ENCODE assay signal across 12 mouse cellular contexts in the genomic region with DNA sequence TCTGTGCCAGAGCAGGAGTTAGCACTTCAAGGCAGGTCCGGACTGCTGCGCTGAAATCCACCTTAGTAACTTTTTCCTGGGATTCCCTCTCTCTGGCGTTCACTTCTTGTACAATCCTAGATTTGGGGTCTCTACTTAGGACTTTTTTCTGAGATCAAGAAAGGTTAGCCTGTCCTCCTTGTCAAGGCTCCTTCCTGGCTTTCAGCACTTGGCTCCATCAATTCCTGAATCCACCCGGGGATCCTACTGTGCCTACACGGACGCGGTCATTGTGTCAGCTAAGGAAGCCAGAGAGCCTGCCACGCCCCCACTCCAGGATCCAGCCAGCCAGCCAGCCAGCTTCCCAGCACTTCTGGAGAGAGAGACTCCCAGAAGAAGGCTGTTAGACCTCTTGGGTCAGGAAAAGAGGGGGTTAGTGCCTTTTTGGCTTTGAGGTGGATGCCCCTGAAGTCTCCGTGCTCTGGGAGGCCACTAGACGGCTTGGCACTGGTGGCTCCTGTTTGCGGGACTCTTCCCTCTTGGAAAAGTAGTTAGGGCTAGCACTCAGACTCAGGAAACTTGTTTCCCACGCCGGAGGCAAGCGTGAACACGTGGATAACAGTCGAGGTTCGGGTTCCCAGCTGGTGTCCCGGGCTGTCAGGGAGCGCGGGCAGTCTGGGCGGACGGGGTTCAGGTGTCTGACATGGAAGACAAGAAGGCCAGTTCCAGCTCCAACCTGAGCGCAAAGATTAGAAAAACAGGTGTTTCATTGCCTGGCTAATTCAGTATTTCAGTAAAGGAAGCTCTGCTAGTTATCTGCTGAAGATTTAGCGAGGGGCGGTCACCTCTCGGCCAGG. TPM values are rescaled to one million over a fixed set of nuclear protein-coding genes. Genes with fewer than 3 reads are reported as not detected.
DNase-seq lines count a peak whose midpoint lies in the region; ATAC-seq and TF ChIP-seq lines count a peak whose summit lies in the region.
"Had no signal": no experiment of that assay in that cellular context is flagged by ENCODE, and none has a peak within 500 bp of the region (broad histone marks: within the 10 kb centered on the region; RNA-seq: fewer than 3 reads in every experiment).

No protein-coding gene starts in this region.

- H3K9ac ChIP-seq in liver, postnatal 0 days (replicated peaks) = no peak overlapping the region
- no peak overlapping the region for H3K9ac ChIP-seq in embryonic facial prominence, embryonic 11.5 days (replicated peaks; ENCODE audit: low read length)
- H3K9ac ChIP-seq in limb, embryonic 12.5 days (replicated peaks) = no peak overlapping the region
- H3K9ac ChIP-seq: embryonic facial prominence, embryonic 15.5 days had no signal

- TF ChIP-seq EP300 in liver, postnatal 0 days (IDR thresholded peaks at IDR 0.05; ENCODE audit: low read depth) = no peak

- no peak for ATAC-seq in liver, postnatal 0 days
- no peak for ATAC-seq in embryonic facial prominence, embryonic 11.5 days (replicated peaks; ENCODE audit: insufficient number of reproducible peaks, low FRiP score, low TSS enrichment, low read depth)
- no peak for ATAC-seq in limb, embryonic 12.5 days (ENCODE audit: insufficient number of reproducible peaks, insufficient read depth, low FRiP score, low TSS enrichment, low read depth)
- ATAC-seq: lung, postnatal 0 days had no signal

- no peaks in the 10 kb centered on the region for H3K9me3 ChIP-seq in liver, postnatal 0 days (ENCODE audit: low read length)
- H3K9me3 ChIP-seq in embryonic facial prominence, embryonic 11.5 days (replicated peaks; ENCODE audit: control insufficient read depth, low read length) = no peaks in the 10 kb centered on the region
- H3K9me3 ChIP-seq in limb, embryonic 12.5 days = no peaks in the 10 kb centered on the region
- H3K9me3 ChIP-seq: embryonic facial prominence, embryonic 15.5 days had no signal

- H3K4me1 ChIP-seq in liver, postnatal 0 days (ENCODE audit: insufficient read depth) = peaks cover 8% of the 10 kb centered on the region
- peaks cover 2% of the 10 kb centered on the region; the same call in 1 of the 2 replicates for H3K4me1 ChIP-seq in embryonic facial prominence, embryonic 11.5 days (ENCODE audit: control insufficient read depth, insufficient read depth, low read length)
- H3K4me1 ChIP-seq in limb, embryonic 12.5 days (replicated peaks) = peaks cover 26% of the 10 kb centered on the region

- H3K27ac ChIP-seq in liver, postnatal 0 days (ENCODE audit: low read depth) = no peak overlapping the region
- H3K27ac ChIP-seq in embryonic facial prominence, embryonic 11.5 days (replicated peaks; ENCODE audit: low read depth, low read length) = no peak overlapping the region
- no peak overlapping the region for H3K27ac ChIP-seq in limb, embryonic 12.5 days
- H3K27ac ChIP-seq: embryonic facial prominence, embryonic 15.5 days had no signal

- no peak overlapping the region for H3K4me3 ChIP-seq in liver, postnatal 0 days (ENCODE audit: low read depth, low read length)
- no peak overlapping the region for H3K4me3 ChIP-seq in embryonic facial prominence, embryonic 11.5 days (ENCODE audit: low read depth, low read length)
- 0 out of 2 replicates have a peak overlapping the region, but pooled peaks have one; percentile 1 for H3K4me3 ChIP-seq in limb, embryonic 12.5 days (replicated peaks)
- H3K4me3 ChIP-seq: embryonic facial prominence, embryonic 15.5 days had no signal

- no peak overlapping the region for H3K4me2 ChIP-seq in liver, postnatal 0 days (ENCODE audit: low read depth, low read length)
- no peak overlapping the region for H3K4me2 ChIP-seq in embryonic facial prominence, embryonic 11.5 days (ENCODE audit: low read depth, low read length)
- peak overlapping the region; percentile 25 for H3K4me2 ChIP-seq in limb, embryonic 12.5 days
- H3K4me2 ChIP-seq: embryonic facial prominence, embryonic 15.5 days had no signal

- WGBS in liver, postnatal 0 days (ENCODE audit: insufficient replicate concordance) = 2% methylated on average over 26 of the region's 26 CpGs
- WGBS in embryonic facial prominence, embryonic 11.5 days = under 1% methylated on average over 26 of the region's 26 CpGs
- WGBS in limb, embryonic 12.5 days = under 1% methylated on average over 26 of the region's 26 CpGs

- DNase-seq in liver, postnatal 0 days = peak; percentile 14
- no peak for DNase-seq in liver
- peak; percentile 30 for DNase-seq in brain, embryonic 14.5 days (ENCODE audit: low read depth)
- peak; percentile 12 for DNase-seq in embryonic facial prominence, embryonic 11.5 days (ENCODE audit: low spot score)
- DNase-seq in layer of hippocampus, adult 11-12 months (ENCODE audit: low spot score) = no peak
- DNase-seq in cerebellum, adult 9-10 months = no peak
- DNase-seq: gastrocnemius, postnatal 25 days; thymus, postnatal 25 days had no signal

- TF ChIP-seq POLR2A in brain, embryonic 14.5 days (IDR thresholded peaks at IDR 0.05; ENCODE audit: borderline replicate concordance, extremely low read depth, insufficient read depth, insufficient read length, poor library complexity, severe bottlenecking) = no peak

- H3K36me3 ChIP-seq in liver, postnatal 0 days (replicated peaks; ENCODE audit: insufficient read depth, low read length) = no peaks in the 10 kb centered on the region
- H3K36me3 ChIP-seq in embryonic facial prominence, embryonic 11.5 days (replicated peaks; ENCODE audit: control insufficient read depth, insufficient read depth, low read depth, low read length) = no peaks in the 10 kb centered on the region
- no peaks in the 10 kb centered on the region for H3K36me3 ChIP-seq in limb, embryonic 12.5 days
- H3K36me3 ChIP-seq: embryonic facial prominence, embryonic 15.5 days had no signal

- no peak for TF ChIP-seq CTCF in liver, postnatal 0 days (IDR thresholded peaks at IDR 0.05; ENCODE audit: low read depth)
- TF ChIP-seq CTCF in brain, embryonic 14.5 days (IDR thresholded peaks at IDR 0.05; ENCODE audit: borderline replicate concordance, extremely low read depth, insufficient read depth, insufficient read length) = no peak

- H3K27me3 ChIP-seq in liver, postnatal 0 days (ENCODE audit: insufficient read depth, low read length) = peaks cover 75% of the 10 kb centered on the region
- peaks cover 47% of the 10 kb centered on the region for H3K27me3 ChIP-seq in embryonic facial prominence, embryonic 11.5 days (ENCODE audit: control insufficient read depth, insufficient read depth, low read length)
- peaks cover 81% of the 10 kb centered on the region for H3K27me3 ChIP-seq in limb, embryonic 12.5 days

RNA-seq across cellular contexts. Expression of a gene that starts 2.5 kb away (rescaled TPM):
- not detected in 2 replicates for polyA plus RNA-seq in liver, postnatal 0 days (2015; fragmentation: Nextera tagmentation; extraction: Ambion mirVana)
- 2.3 and 2.5 TPM in 2 replicates for polyA plus RNA-seq in brain, embryonic 14.5 days (2012; rRNA removed)
- 0.67 and 1.8 TPM in 2 replicates for polyA plus RNA-seq in embryonic facial prominence, embryonic 11.5 days (2014; fragmentation: Nextera tagmentation; extraction: Ambion mirVana)
- polyA plus RNA-seq in limb, embryonic 12.5 days (2016; fragmentation: Nextera tagmentation; extraction: Ambion mirVana) = 0.45 and 0.68 TPM in 2 replicates
- polyA plus RNA-seq: lung, postnatal 0 days; small intestine, adult 2 months had no signal

Comparison
In these comparisons a context has a peak if more than half of its experiments do, and no peak if none do; other contexts are left out.
1. DNase-seq: peak in liver, postnatal 0 days (single experiment), brain, embryonic 14.5 days (single experiment) and embryonic facial prominence, embryonic 11.5 days (single experiment); none in liver (single experiment), layer of hippocampus, adult 11-12 months (single experiment) and cerebellum, adult 9-10 months (single experiment).